Mouse (Mus musculus) kidney, embryonic 15.5 days (tissue): Measurements from ENCODE around the gene Fam71f2. TPM values are rescaled to one million over a fixed set of nuclear protein-coding genes. Genes with fewer than 3 reads are reported as not detected.

Experiments
- ATAC-seq: fragments of 200-750 bp; cut with Nextera tagmentation; replicated peaks from 2 replicates; pipeline ENCODE4 v1.8.0; 2017; ENCODE audit warnings: moderate TSS enrichment; ENCODE audit not compliant: low FRiP score
- H3K27ac ChIP-seq: fragments of 300-500 bp; sonication (generic); 2 replicates; pipeline ENCODE4 v1.5.1; 2015; ENCODE audit warnings: mild to moderate bottlenecking, inconsistent platforms
- H3K27me3 ChIP-seq: fragments of 300-500 bp; sonication (generic); 2 replicates; pipeline ENCODE4 v1.6.1; 2015; ENCODE audit warnings: inconsistent platforms
- H3K36me3 ChIP-seq: fragments of 300-500 bp; sonication (generic); 2 replicates; pipeline ENCODE4 v1.6.1; 2015; ENCODE audit warnings: inconsistent platforms
- H3K4me1 ChIP-seq: fragments of 300-500 bp; sonication (generic); 2 replicates; pipeline ENCODE4 v1.6.1; 2015; ENCODE audit warnings: inconsistent platforms
- H3K4me2 ChIP-seq: fragments of 300-500 bp; sonication (generic); 2 replicates; pipeline ENCODE4 v1.6.1; 2015; ENCODE audit warnings: moderate library complexity, mild to moderate bottlenecking, inconsistent platforms
- H3K4me3 ChIP-seq: fragments of 300-500 bp; sonication (generic); replicated peaks from 2 replicates; pipeline ENCODE4 v1.5.1; 2015; ENCODE audit warnings: mild to moderate bottlenecking, inconsistent platforms
- H3K9ac ChIP-seq: fragments of 300-500 bp; sonication (generic); 2 replicates; pipeline ENCODE4 v1.6.1; 2015; ENCODE audit warnings: mild to moderate bottlenecking, inconsistent platforms
- H3K9me3 ChIP-seq: fragments of 300-500 bp; sonication (generic); replicated peaks from 2 replicates; pipeline ENCODE4 v1.6.1; 2016; ENCODE audit warnings: inconsistent platforms
- WGBS: fragments of 180-500 bp; shearing (Covaris S2); methylation state at CpG from one replicate; pipeline ENCODE4 v1.1.7; 2015; ENCODE audit warnings: mixed read lengths; 5-methylcytosine and 5-hydroxymethylcytosine counted together
- polyA plus RNA-seq: library from polyadenylated mRNA; unstranded; fragments of >200 nt; fragmentation: Nextera tagmentation; extraction: Ambion mirVana; gene quantifications from 2 replicates; pipeline ENCODE4 v1.2.1, GENCODE M21; 2015

The Fam71f2 gene
- polyA plus RNA-seq, 1 experiment from 2014 or later = 0.32 TPM

GRCm38 (mm10) chr6:29259418-29259817, 20.0 kb upstream of the Fam71f2 start:
- H3K4me3 ChIP-seq = no peak overlapping the region
- H3K9ac ChIP-seq = no peak overlapping the region
- WGBS = 80% methylated on average over 1 of the region's 1 CpGs
- no peak overlapping the region for H3K27ac ChIP-seq
- H3K9me3 ChIP-seq = no peaks in the 10 kb centered on the region
- H3K4me1 ChIP-seq = no peaks in the 10 kb centered on the region
- H3K36me3 ChIP-seq = no peaks in the 10 kb centered on the region
- no peak for ATAC-seq
- no peaks in the 10 kb centered on the region for H3K27me3 ChIP-seq
- no peak overlapping the region for H3K4me2 ChIP-seq

GRCm38 (mm10) chr6:29261831-29262230, 17.6 kb upstream of the Fam71f2 start:
- H3K36me3 ChIP-seq = no peaks in the 10 kb centered on the region
- no peaks in the 10 kb centered on the region for H3K9me3 ChIP-seq
- no peak overlapping the region for H3K27ac ChIP-seq
- no peak overlapping the region for H3K9ac ChIP-seq
- H3K4me2 ChIP-seq = no peak overlapping the region
- no peak overlapping the region for H3K4me3 ChIP-seq
- H3K4me1 ChIP-seq = no peaks in the 10 kb centered on the region
- ATAC-seq = no peak
- no peaks in the 10 kb centered on the region for H3K27me3 ChIP-seq
- WGBS = 78% methylated on average over 5 of the region's 5 CpGs

- no peak for ATAC-seq
- Histone ChIP-seq H3K27ac (no peak overlapping the region), H3K4me2 (no peak overlapping the region), H3K9ac (no peak overlapping the region), H3K27me3 (no peaks in the 10 kb centered on the region), H3K9me3 (no peaks in the 10 kb centered on the region), H3K4me3 (no peak overlapping the region), H3K4me1 (no peaks in the 10 kb centered on the region), H3K36me3 (no peaks in the 10 kb centered on the region)
- 71% methylated on average over 6 of the region's 6 CpGs for WGBS
Measured at GRCm38 (mm10) chr6:29263650-29264455, 15.5 kb upstream of the Fam71f2 start.

GRCm38 (mm10) chr6:29264456-29264781, 15.0 kb upstream of the Fam71f2 start:
- 86% methylated on average over 3 of the region's 3 CpGs for WGBS
- ATAC-seq = no peak

GRCm38 (mm10) chr6:29266936-29267335, 12.5 kb upstream of the Fam71f2 start:
- H3K27me3 ChIP-seq = no peaks in the 10 kb centered on the region
- peaks cover 8% of the 10 kb centered on the region for H3K4me1 ChIP-seq
- no peaks in the 10 kb centered on the region for H3K9me3 ChIP-seq
- H3K9ac ChIP-seq = no peak overlapping the region
- WGBS = 29% methylated on average over 4 of the region's 4 CpGs
- ATAC-seq = no peak
- no peak overlapping the region for H3K4me2 ChIP-seq
- H3K36me3 ChIP-seq = no peaks in the 10 kb centered on the region
- no peak overlapping the region for H3K4me3 ChIP-seq
- no peak overlapping the region for H3K27ac ChIP-seq

More at GRCm38 (mm10) chr6:29264456-29264781, 15.0 kb upstream of the Fam71f2 start:
- no peak overlapping the region for H3K4me3 ChIP-seq
- no peaks in the 10 kb centered on the region for H3K4me1 ChIP-seq
- H3K9me3 ChIP-seq = no peaks in the 10 kb centered on the region
- H3K27ac ChIP-seq = no peak overlapping the region
- H3K36me3 ChIP-seq = no peaks in the 10 kb centered on the region
- no peak overlapping the region for H3K9ac ChIP-seq
- no peaks in the 10 kb centered on the region for H3K27me3 ChIP-seq
- no peak overlapping the region for H3K4me2 ChIP-seq

GRCm38 (mm10) chr6:29269006-29269668, 10.3 kb upstream of the Fam71f2 start:
- Histone ChIP-seq H3K4me1 (peaks cover 20% of the 10 kb centered on the region), H3K4me2 (no peak overlapping the region), H3K4me3 (no peak overlapping the region), H3K9me3 (no peaks in the 10 kb centered on the region), H3K27me3 (no peaks in the 10 kb centered on the region), H3K36me3 (no peaks in the 10 kb centered on the region), H3K27ac (no peak overlapping the region), H3K9ac (no peak overlapping the region)
- WGBS = 81% methylated on average over 6 of the region's 6 CpGs
- ATAC-seq = no peak

- H3K36me3 ChIP-seq = peaks cover 10% of the 10 kb centered on the region; the same call in 1 of the 2 replicates
- H3K4me2 ChIP-seq = peak overlapping the region; percentile 50
- H3K9me3 ChIP-seq = no peaks in the 10 kb centered on the region
- H3K27me3 ChIP-seq = no peaks in the 10 kb centered on the region
- peak overlapping the region; percentile 7; the same call in 1 of the 2 replicates for H3K4me3 ChIP-seq
- H3K4me1 ChIP-seq = peaks cover 20% of the 10 kb centered on the region
- no peak overlapping the region for H3K9ac ChIP-seq
- H3K27ac ChIP-seq = no peak overlapping the region
- ATAC-seq = no peak
- 6% methylated on average over 8 of the region's 8 CpGs for WGBS
Measured at GRCm38 (mm10) chr6:29270961-29271360, 8.4 kb upstream of the Fam71f2 start.

- peaks cover 20% of the 10 kb centered on the region for H3K4me1 ChIP-seq
Measured at GRCm38 (mm10) chr6:29272312-29273072, 6.9 kb upstream of the Fam71f2 start, which contains the start of gene Hilpda. TSS of gene Hilpda (plus strand) at chr6:29272488.

GRCm38 (mm10) chr6:29276746-29277145, 2.6 kb upstream of the Fam71f2 start:
- Histone ChIP-seq H3K9me3 (no peaks in the 10 kb centered on the region), H3K27ac (no peak overlapping the region), H3K36me3 (peaks cover 10% of the 10 kb centered on the region; the same call in 1 of the 2 replicates), H3K4me3 (no peak overlapping the region), H3K27me3 (no peaks in the 10 kb centered on the region), H3K9ac (no peak overlapping the region), H3K4me2 (no peak overlapping the region), H3K4me1 (peaks cover 11% of the 10 kb centered on the region)
- 94% methylated on average over 5 of the region's 5 CpGs for WGBS
- no peak for ATAC-seq

More at GRCm38 (mm10) chr6:29272312-29273072, 6.9 kb upstream of the Fam71f2 start, which contains the start of gene Hilpda:
- peak within 1 kb of the TSS; percentile 67 for H3K4me3 ChIP-seq
- H3K9me3 ChIP-seq = no peaks in the 10 kb centered on the region
- peak within 1 kb of the TSS; percentile 83 for H3K4me2 ChIP-seq
- peaks cover 10% of the 10 kb centered on the region; the same call in 1 of the 2 replicates for H3K36me3 ChIP-seq
- peak within 1 kb of the TSS; percentile 88 for H3K27ac ChIP-seq
- ATAC-seq = peak; percentile 98
- H3K9ac ChIP-seq = peak within 1 kb of the TSS; percentile 74
- WGBS = under 1% methylated on average over 46 of the region's 46 CpGs
- H3K27me3 ChIP-seq = no peaks in the 10 kb centered on the region

- H3K4me2 ChIP-seq = no peak overlapping the region
- no peak overlapping the region for H3K4me3 ChIP-seq
- peaks cover 4% of the 10 kb centered on the region; the same call in 1 of the 2 replicates for H3K4me1 ChIP-seq
- H3K9ac ChIP-seq = no peak overlapping the region
- no peaks in the 10 kb centered on the region for H3K9me3 ChIP-seq
- peaks cover 10% of the 10 kb centered on the region; the same call in 1 of the 2 replicates for H3K36me3 ChIP-seq
- ATAC-seq = peak; percentile 40; the same call in 1 of the 2 replicates
- H3K27ac ChIP-seq = peak overlapping the region; percentile 30; the same call in 1 of the 2 replicates
- no peaks in the 10 kb centered on the region for H3K27me3 ChIP-seq
- WGBS = 36% methylated on average over 8 of the region's 8 CpGs
Measured at GRCm38 (mm10) chr6:29278513-29279267, 703 bp upstream of the Fam71f2 start.

- Histone ChIP-seq H3K9ac (no peak overlapping the region), H3K36me3 (no peaks in the 10 kb centered on the region), H3K27ac (no peak overlapping the region), H3K4me1 (no peaks in the 10 kb centered on the region), H3K4me2 (no peak overlapping the region), H3K9me3 (no peaks in the 10 kb centered on the region), H3K4me3 (no peak overlapping the region), H3K27me3 (no peaks in the 10 kb centered on the region)
- ATAC-seq = no peak
- WGBS = 68% methylated on average over 7 of the region's 7 CpGs
Measured at GRCm38 (mm10) chr6:29280671-29281070, 1.3 kb downstream of the Fam71f2 start.
